In genomic region chr3:96812395-96813091, GRCm38 (mm10) we compare ENCODE assay signal across 8 mouse cellular contexts. TPM values are rescaled to one million over a fixed set of nuclear protein-coding genes. Genes with fewer than 3 reads are reported as not detected.
DNase-seq lines count a peak whose midpoint lies in the region; ATAC-seq and TF ChIP-seq lines count a peak whose summit lies in the region.

No protein-coding gene starts in this region.

- in situ Hi-C loops in Patski (cut with MboI; ENCODE audit: low pct_unique_long_range_greater_than_20kb) = no loop called here

- H3K4me1 ChIP-seq in megakaryocyte, embryonic 14.5 days = peaks cover 21% of the 10 kb centered on the region

- POLR2A ChIA-PET in Patski (lab: Charles Lee) = interaction anchor here (0.5 kb wide), 1 partner anchor 17 kb away, joined by 3 read pairs; no protein-coding TSS in a partner anchor

- no peaks in the 10 kb centered on the region for H3K36me3 ChIP-seq in megakaryocyte, embryonic 14.5 days (replicated peaks; ENCODE audit: low read length)

- ATAC-seq in Patski = peak; percentile 80

- peak overlapping the region; percentile 64 for H3K4me3 ChIP-seq in gastrocnemius, adult 2 months
- H3K4me3 ChIP-seq in left cerebral cortex, adult 2 months = peak overlapping the region; percentile 21; the same call in 1 of the 2 replicates
- peak overlapping the region; percentile 89 for H3K4me3 ChIP-seq in megakaryocyte, embryonic 14.5 days (replicated peaks)

- H3K27ac ChIP-seq in gastrocnemius, adult 2 months = no peak overlapping the region
- H3K27ac ChIP-seq in left cerebral cortex, adult 2 months = no peak overlapping the region

- no peaks in the 10 kb centered on the region for H3K27me3 ChIP-seq in Patski
- H3K27me3 ChIP-seq in megakaryocyte, embryonic 14.5 days (replicated peaks) = peaks cover 12% of the 10 kb centered on the region

- no peak for DNase-seq in Patski (ENCODE audit: low read depth, low spot score)
- DNase-seq in cerebellum, adult 9-10 months = peak; percentile 68
- peak; percentile 87 for DNase-seq in gastrocnemius, adult 2 months
- DNase-seq in hindlimb bud, embryonic 11.5 days (ENCODE audit: extremely low spot score, low read depth, low spot score) = peak; percentile 33
- DNase-seq in left cerebral cortex, adult 2 months (ENCODE audit: extremely low spot score in 1 of 2, low spot score in 2 of 2) = peak; percentile 66 to 79
- DNase-seq in right cerebral cortex, postnatal 25 days = peak; percentile 64
- peak; percentile 71 to 72 for DNase-seq in urinary bladder, postnatal 36 days (ENCODE audit: low spot score in 2 of 2)

- peaks cover 6% of the 10 kb centered on the region for H3K9me3 ChIP-seq in megakaryocyte, embryonic 14.5 days

- intact Hi-C loops in gastrocnemius, adult 2 months (cut with DNase I) = loop anchor here (10.0 kb wide), 1 partner anchor 92 kb away; the partner anchor contains the start of genes Gja5 and Gpr89
- intact Hi-C loops in left cerebral cortex, adult 2 months (cut with DNase I) = no loop called here

- CTCF ChIA-PET in Patski (lab: Charles Lee) = interaction anchor here (0.7 to 4.3 kb wide), 11 partner anchors 9 to 93 kb away, joined by 3 to 28 read pairs (median 4); partner anchors contain the start of genes Gja5 and Gpr89

- peak; percentile 82 for TF ChIP-seq CTCF in Patski (IDR thresholded peaks at IDR 0.05)
- TF ChIP-seq CTCF in gastrocnemius, adult 2 months (IDR thresholded peaks at IDR 0.05) = peak; percentile 84
- TF ChIP-seq CTCF in left cerebral cortex, adult 2 months (IDR thresholded peaks at IDR 0.05) = peak; percentile 78

RNA-seq across cellular contexts. Expression of gene Pdzk1, which starts 16.5 kb away (rescaled TPM):
- polyA plus RNA-seq in Patski (2021) = 0.24 TPM
- total RNA-seq in gastrocnemius, adult 2 months (2021) = not detected
- total RNA-seq in left cerebral cortex, adult 2 months (2021) = under 1 TPM in 1 of 2 experiments, not detected in 1; 0.14 TPM
- 0.89 TPM in 1 of 2 replicates, not detected in the other for polyA plus RNA-seq in megakaryocyte, embryonic 14.5 days (2012; ENCODE audit: insufficient read depth, low replicate concordance)

RNA-seq across cellular contexts. Expression of gene Cd160, which starts 16.6 kb away (rescaled TPM):
- 0.19 TPM for polyA plus RNA-seq in Patski (2021)
- not detected for total RNA-seq in gastrocnemius, adult 2 months (2021)
- not detected for total RNA-seq in left cerebral cortex, adult 2 months (2021)
- polyA plus RNA-seq in megakaryocyte, embryonic 14.5 days (2012; ENCODE audit: insufficient read depth, low replicate concordance) = not detected in 2 replicates

Comparison
In these comparisons a context has a peak if more than half of its experiments do, and no peak if none do; other contexts are left out.
1. H3K4me3 ChIP-seq: peak in every context shown above with its lines; median percentile 89 in megakaryocyte, embryonic 14.5 days; 64 in gastrocnemius, adult 2 months; 21 in left cerebral cortex, adult 2 months.